Mouse (Mus musculus): ENCODE data around the gene AC161166.1.
"Not testable (repeated sequence)": the region's sequence is repeated elsewhere in the genome, so short reads cannot be mapped to it uniquely, and the experiment has no call there.

Gene AC161166.1

GRCm38 (mm10) chr7:24525686-24526420 is 13.6 kb upstream of the AC161166.1 start:
- DNase-seq (ENCODE audit: low read depth): peak; percentile 59

- DNase-seq (ENCODE audit: low read depth): no peak
These were observed 12.7 kb upstream of the AC161166.1 start for GRCm38 (mm10) chr7:24524978-24525377.

- DNase-seq (ENCODE audit: low read depth): no peak
These were observed 11.5 kb upstream of the AC161166.1 start for GRCm38 (mm10) chr7:24523723-24524122.

- peak; percentile 39 for DNase-seq (ENCODE audit: low read depth)
These were observed 10.6 kb upstream of the AC161166.1 start for GRCm38 (mm10) chr7:24522805-24523204.

GRCm38 (mm10) chr7:24520054-24520453 is 7.8 kb upstream of the AC161166.1 start:
- not testable (repeated sequence) for DNase-seq (ENCODE audit: low read depth)

- DNase-seq (ENCODE audit: low read depth): no peak
These were observed 6.9 kb upstream of the AC161166.1 start for GRCm38 (mm10) chr7:24519130-24519529.

GRCm38 (mm10) chr7:24517654-24518053 is 5.4 kb upstream of the AC161166.1 start:
- no peak for DNase-seq (ENCODE audit: low read depth)

- no peak for DNase-seq (ENCODE audit: low read depth)
These were observed 4.8 kb upstream of the AC161166.1 start for GRCm38 (mm10) chr7:24517077-24517476.

GRCm38 (mm10) chr7:24516319-24516718 is 4.1 kb upstream of the AC161166.1 start:
- not testable (repeated sequence) for DNase-seq (ENCODE audit: low read depth)

GRCm38 (mm10) chr7:24507726-24508114 is 4.5 kb downstream of the AC161166.1 start:
- no peak for DNase-seq (ENCODE audit: low read depth)

GRCm38 (mm10) chr7:24506838-24507725 is 5.2 kb downstream of the AC161166.1 start, which contains the start of gene Zfp428:
Gene Zfp428, plus strand, starts transcription at chr7:24507006.
- peak; percentile 91 for DNase-seq (ENCODE audit: low read depth)

- peak; percentile 85 for DNase-seq (ENCODE audit: low read depth)
These were observed 5.8 kb downstream of the AC161166.1 start for GRCm38 (mm10) chr7:24506476-24506837.

GRCm38 (mm10) chr7:24506065-24506459 is 6.2 kb downstream of the AC161166.1 start:
- peak; percentile 54 for DNase-seq (ENCODE audit: low read depth)

- DNase-seq (ENCODE audit: low read depth): no peak
These were observed 6.7 kb downstream of the AC161166.1 start for GRCm38 (mm10) chr7:24505447-24506064.

- no peak for DNase-seq (ENCODE audit: low read depth)
These were observed 7.4 kb downstream of the AC161166.1 start for GRCm38 (mm10) chr7:24504868-24505267.

GRCm38 (mm10) chr7:24504004-24504403 is 8.3 kb downstream of the AC161166.1 start:
- DNase-seq (ENCODE audit: low read depth): no peak

- no peak for DNase-seq (ENCODE audit: low read depth)
These were observed 10.8 kb downstream of the AC161166.1 start for GRCm38 (mm10) chr7:24501492-24501891.

GRCm38 (mm10) chr7:24500929-24501328 is 11.3 kb downstream of the AC161166.1 start:
- peak; percentile 49 for DNase-seq (ENCODE audit: low read depth)

GRCm38 (mm10) chr7:24499856-24500577 is 12.2 kb downstream of the AC161166.1 start:
- no peak for DNase-seq (ENCODE audit: low read depth)

- DNase-seq (ENCODE audit: low read depth): no peak
These were observed 24.0 kb downstream of the AC161166.1 start for GRCm38 (mm10) chr7:24488303-24488702.

- no peak for DNase-seq (ENCODE audit: low read depth)
These were observed 24.9 kb downstream of the AC161166.1 start for GRCm38 (mm10) chr7:24487403-24487802.

GRCm38 (mm10) chr7:24486654-24487130 is 25.6 kb downstream of the AC161166.1 start:
- DNase-seq (ENCODE audit: low read depth): no peak
